Mouse (Mus musculus): Measurements from ENCODE around the gene Snx13. TPM values are rescaled to one million over a fixed set of nuclear protein-coding genes. Genes with fewer than 3 reads are reported as not detected.

Snx13 gene
- polyA plus RNA-seq (2014; fragmentation: Nextera tagmentation; extraction: Ambion mirVana) = 27.8 and 34.5 TPM in 2 replicates

GRCm38 (mm10) chr12:35046999-35047319 is at the start of gene Snx13:
Gene Snx13 (plus strand): TSS chr12:35047186.
- peak within 1 kb of the TSS; percentile 95 for H3K4me3 ChIP-seq (replicated peaks; ENCODE audit: low read depth, low read length)
- H3K9me3 ChIP-seq (ENCODE audit: control insufficient read depth, low read length) = no peaks in the 10 kb centered on the region
- peaks cover 9% of the 10 kb centered on the region for H3K4me1 ChIP-seq (ENCODE audit: control insufficient read depth, insufficient read depth, low read length)
- H3K27ac ChIP-seq (replicated peaks; ENCODE audit: low read depth, low read length) = peak within 1 kb of the TSS; percentile 96
- no peaks in the 10 kb centered on the region for H3K36me3 ChIP-seq (ENCODE audit: control insufficient read depth, insufficient read depth, low read length)
- peak; percentile 99 for DNase-seq
- WGBS = under 1% methylated on average over 51 of the region's 51 CpGs
- no peaks in the 10 kb centered on the region for H3K27me3 ChIP-seq (ENCODE audit: control insufficient read depth, insufficient read depth, low read length)
- H3K9ac ChIP-seq (replicated peaks; ENCODE audit: low read length) = peak within 1 kb of the TSS; percentile 96
- peak; percentile 98 for ATAC-seq (ENCODE audit: low FRiP score, low TSS enrichment)
- peak within 1 kb of the TSS; percentile 69 for H3K4me2 ChIP-seq (ENCODE audit: low read length)

GRCm38 (mm10) chr12:34997597-34998182 is 49.3 kb upstream of the Snx13 start:
- Histone ChIP-seq H3K36me3 (ENCODE audit: control insufficient read depth, insufficient read depth, low read length) (no peaks in the 10 kb centered on the region), H3K9me3 (ENCODE audit: control insufficient read depth, low read length) (no peaks in the 10 kb centered on the region), H3K4me3 (replicated peaks; ENCODE audit: low read depth, low read length) (no peak overlapping the region), H3K9ac (replicated peaks; ENCODE audit: low read length) (no peak overlapping the region), H3K4me1 (ENCODE audit: control insufficient read depth, insufficient read depth, low read length) (no peaks in the 10 kb centered on the region), H3K27ac (replicated peaks; ENCODE audit: low read depth, low read length) (no peak overlapping the region), H3K4me2 (ENCODE audit: low read length) (no peak overlapping the region), H3K27me3 (ENCODE audit: control insufficient read depth, insufficient read depth, low read length) (no peaks in the 10 kb centered on the region)
- no peak for DNase-seq
- ATAC-seq (ENCODE audit: low FRiP score, low TSS enrichment) = peak; percentile 40; the same call in 1 of the 2 replicates
- 90% methylated on average over 3 of the region's 3 CpGs for WGBS

- 73% methylated on average over 12 of the region's 12 CpGs for WGBS
- ATAC-seq (ENCODE audit: low FRiP score, low TSS enrichment) = no peak
- Histone ChIP-seq H3K4me2 (ENCODE audit: low read length) (no peak overlapping the region), H3K36me3 (ENCODE audit: control insufficient read depth, insufficient read depth, low read length) (no peaks in the 10 kb centered on the region), H3K27me3 (ENCODE audit: control insufficient read depth, insufficient read depth, low read length) (no peaks in the 10 kb centered on the region), H3K4me1 (ENCODE audit: control insufficient read depth, insufficient read depth, low read length) (no peaks in the 10 kb centered on the region), H3K9ac (replicated peaks; ENCODE audit: low read length) (no peak overlapping the region), H3K9me3 (ENCODE audit: control insufficient read depth, low read length) (no peaks in the 10 kb centered on the region), H3K4me3 (replicated peaks; ENCODE audit: low read depth, low read length) (no peak overlapping the region), H3K27ac (replicated peaks; ENCODE audit: low read depth, low read length) (no peak overlapping the region)
- no peak for DNase-seq
Observed at GRCm38 (mm10) chr12:34998778-34999467, 48.1 kb upstream of the Snx13 start.

GRCm38 (mm10) chr12:35000323-35000722 is 46.7 kb upstream of the Snx13 start:
- WGBS = 68% methylated on average over 4 of the region's 4 CpGs
- no peaks in the 10 kb centered on the region for H3K27me3 ChIP-seq (ENCODE audit: control insufficient read depth, insufficient read depth, low read length)

GRCm38 (mm10) chr12:35005748-35006147 is 41.2 kb upstream of the Snx13 start:
- ATAC-seq (ENCODE audit: low FRiP score, low TSS enrichment) = no peak
- Histone ChIP-seq H3K4me1 (ENCODE audit: control insufficient read depth, insufficient read depth, low read length) (peaks cover 13% of the 10 kb centered on the region), H3K27me3 (ENCODE audit: control insufficient read depth, insufficient read depth, low read length) (no peaks in the 10 kb centered on the region), H3K27ac (replicated peaks; ENCODE audit: low read depth, low read length) (no peak overlapping the region), H3K4me2 (ENCODE audit: low read length) (no peak overlapping the region), H3K9me3 (ENCODE audit: control insufficient read depth, low read length) (no peaks in the 10 kb centered on the region), H3K36me3 (ENCODE audit: control insufficient read depth, insufficient read depth, low read length) (no peaks in the 10 kb centered on the region), H3K4me3 (replicated peaks; ENCODE audit: low read depth, low read length) (no peak overlapping the region), H3K9ac (replicated peaks; ENCODE audit: low read length) (no peak overlapping the region)
- DNase-seq = no peak

More at GRCm38 (mm10) chr12:35000323-35000722, 46.7 kb upstream of the Snx13 start:
- H3K4me2 ChIP-seq (ENCODE audit: low read length) = no peak overlapping the region
- H3K4me1 ChIP-seq (ENCODE audit: control insufficient read depth, insufficient read depth, low read length) = no peaks in the 10 kb centered on the region
- H3K4me3 ChIP-seq (replicated peaks; ENCODE audit: low read depth, low read length) = no peak overlapping the region
- no peak overlapping the region for H3K9ac ChIP-seq (replicated peaks; ENCODE audit: low read length)
- DNase-seq (no peak), ATAC-seq (ENCODE audit: low FRiP score, low TSS enrichment) (no peak)
- H3K27ac ChIP-seq (replicated peaks; ENCODE audit: low read depth, low read length) = no peak overlapping the region
- no peaks in the 10 kb centered on the region for H3K9me3 ChIP-seq (ENCODE audit: control insufficient read depth, low read length)
- H3K36me3 ChIP-seq (ENCODE audit: control insufficient read depth, insufficient read depth, low read length) = no peaks in the 10 kb centered on the region

GRCm38 (mm10) chr12:35007851-35008250 is 39.1 kb upstream of the Snx13 start:
- DNase-seq (peak; percentile 30), ATAC-seq (ENCODE audit: low FRiP score, low TSS enrichment) (no peak)
- Histone ChIP-seq H3K9me3 (ENCODE audit: control insufficient read depth, low read length) (no peaks in the 10 kb centered on the region), H3K27me3 (ENCODE audit: control insufficient read depth, insufficient read depth, low read length) (no peaks in the 10 kb centered on the region), H3K27ac (replicated peaks; ENCODE audit: low read depth, low read length) (no peak overlapping the region), H3K4me3 (replicated peaks; ENCODE audit: low read depth, low read length) (no peak overlapping the region), H3K4me2 (ENCODE audit: low read length) (no peak overlapping the region), H3K4me1 (ENCODE audit: control insufficient read depth, insufficient read depth, low read length) (peaks cover 13% of the 10 kb centered on the region), H3K9ac (replicated peaks; ENCODE audit: low read length) (no peak overlapping the region), H3K36me3 (ENCODE audit: control insufficient read depth, insufficient read depth, low read length) (no peaks in the 10 kb centered on the region)
- WGBS = 54% methylated on average over 1 of the region's 1 CpGs

- peak; percentile 93 for ATAC-seq (ENCODE audit: low FRiP score, low TSS enrichment)
- Histone ChIP-seq H3K4me2 (ENCODE audit: low read length) (peak overlapping the region; percentile 9; the same call in 1 of the 2 replicates), H3K27me3 (ENCODE audit: control insufficient read depth, insufficient read depth, low read length) (no peaks in the 10 kb centered on the region), H3K9me3 (ENCODE audit: control insufficient read depth, low read length) (no peaks in the 10 kb centered on the region), H3K36me3 (ENCODE audit: control insufficient read depth, insufficient read depth, low read length) (no peaks in the 10 kb centered on the region), H3K4me1 (ENCODE audit: control insufficient read depth, insufficient read depth, low read length) (peaks cover 13% of the 10 kb centered on the region), H3K4me3 (replicated peaks; ENCODE audit: low read depth, low read length) (no peak overlapping the region), H3K27ac (replicated peaks; ENCODE audit: low read depth, low read length) (peak overlapping the region; percentile 58), H3K9ac (replicated peaks; ENCODE audit: low read length) (no peak overlapping the region)
- DNase-seq = peak; percentile 85
- 20% methylated on average over 11 of the region's 11 CpGs for WGBS
Observed at GRCm38 (mm10) chr12:35008340-35009137, 38.4 kb upstream of the Snx13 start.

- WGBS = 29% methylated on average over 1 of the region's 1 CpGs
- DNase-seq (no peak), ATAC-seq (ENCODE audit: low FRiP score, low TSS enrichment) (no peak)
- Histone ChIP-seq H3K27ac (replicated peaks; ENCODE audit: low read depth, low read length) (no peak overlapping the region), H3K36me3 (ENCODE audit: control insufficient read depth, insufficient read depth, low read length) (no peaks in the 10 kb centered on the region), H3K4me3 (replicated peaks; ENCODE audit: low read depth, low read length) (no peak overlapping the region), H3K9me3 (ENCODE audit: control insufficient read depth, low read length) (no peaks in the 10 kb centered on the region), H3K4me1 (ENCODE audit: control insufficient read depth, insufficient read depth, low read length) (peaks cover 13% of the 10 kb centered on the region), H3K27me3 (ENCODE audit: control insufficient read depth, insufficient read depth, low read length) (no peaks in the 10 kb centered on the region), H3K4me2 (ENCODE audit: low read length) (no peak overlapping the region), H3K9ac (replicated peaks; ENCODE audit: low read length) (no peak overlapping the region)
Observed at GRCm38 (mm10) chr12:35011462-35011861, 35.5 kb upstream of the Snx13 start.
